Mouse (Mus musculus) splenic B cell, adult 2 months (primary cell): ENCODE measurements around the gene Dgkg.

Experiments used
- DNase-seq: peaks from one replicate; pipeline ENCODE4 v3.0.0-alpha.2; 2011; ENCODE audit warnings: low read depth, low spot score
- H3K27me3 ChIP-seq: 2 replicates; pipeline ENCODE4 v1.6.1; 2012; ENCODE audit warnings: mild to moderate bottlenecking, low read length, moderate library complexity, mixed read lengths; ENCODE audit not compliant: control insufficient read depth, poor library complexity, insufficient read depth, severe bottlenecking
- H3K36me3 ChIP-seq: 2 replicates; pipeline ENCODE4 v1.6.1; 2012; ENCODE audit warnings: mild to moderate bottlenecking, low read length, moderate library complexity, mixed read lengths; ENCODE audit not compliant: control insufficient read depth, poor library complexity, insufficient read depth, severe bottlenecking

The Dgkg gene

DNA sequence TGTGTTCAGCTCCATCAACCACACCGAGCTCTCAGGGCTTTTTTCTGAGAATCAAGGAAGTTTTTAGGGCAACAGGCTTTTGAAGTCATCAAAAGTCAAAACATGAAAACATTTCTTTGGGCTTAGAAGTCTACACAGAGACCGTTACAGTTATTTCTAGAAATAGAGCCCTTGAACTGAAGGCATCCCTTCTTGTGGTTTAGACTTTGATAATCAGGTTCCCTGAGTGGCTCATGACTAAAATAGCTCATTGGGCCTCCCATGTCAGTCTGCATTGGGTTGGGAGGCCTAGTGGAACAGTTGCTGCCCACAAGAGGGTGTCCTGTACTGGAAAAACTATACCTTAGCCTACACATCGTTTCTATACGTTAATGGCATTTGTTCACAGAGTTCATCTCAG is 130.6 kb downstream of the Dgkg start:
- Histone ChIP-seq H3K36me3 (no peaks in the 10 kb centered on the region), H3K27me3 (no peaks in the 10 kb centered on the region)
- DNase-seq, result no peak

DNA sequence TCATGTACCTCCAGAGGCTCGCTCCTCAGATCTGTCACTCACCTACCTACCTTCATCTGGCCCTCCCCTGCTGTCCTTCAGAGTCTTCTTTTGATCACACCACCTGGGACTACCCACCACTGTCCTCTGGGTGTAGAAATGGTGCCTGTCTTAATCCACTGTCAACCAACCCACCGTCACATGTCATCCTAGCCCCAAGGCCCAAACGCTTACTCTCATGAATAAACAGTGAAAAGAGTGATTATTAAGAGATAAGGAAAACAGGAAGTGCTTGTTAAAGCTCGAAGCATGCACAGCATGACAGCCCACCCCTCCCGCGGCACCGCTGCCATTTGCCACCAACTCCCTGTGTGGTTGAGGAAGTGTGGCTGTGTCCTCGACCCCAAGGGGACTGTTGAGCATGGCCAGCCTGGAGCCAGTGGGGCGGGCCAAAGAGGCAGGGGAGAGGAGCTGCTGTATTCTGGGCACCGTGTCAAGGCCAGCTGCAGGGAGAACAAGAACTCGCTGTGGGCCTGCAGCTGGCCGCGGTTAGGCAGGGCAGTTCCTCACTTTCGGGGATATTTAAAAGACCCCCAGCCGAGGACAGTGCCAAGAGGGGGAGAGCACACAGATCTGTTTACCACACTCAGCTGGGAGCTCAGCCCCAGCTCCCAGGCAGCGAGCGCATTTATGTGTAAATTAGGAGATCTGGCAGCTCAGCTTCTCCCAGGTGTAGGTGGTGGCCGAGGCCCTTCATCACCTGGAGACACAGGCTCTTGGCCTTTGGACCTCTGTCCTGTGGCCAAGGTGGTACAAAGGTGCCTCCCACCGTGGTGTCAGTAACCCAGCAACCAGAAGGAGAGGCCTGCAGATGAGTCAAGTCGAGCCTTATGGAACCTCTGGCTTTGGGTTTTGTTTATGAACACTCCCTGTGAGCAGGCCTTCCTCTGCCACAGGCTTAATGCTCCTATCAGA is 139.3 kb downstream of the Dgkg start:
- H3K36me3 ChIP-seq, result no peaks in the 10 kb centered on the region
- no peaks in the 10 kb centered on the region for H3K27me3 ChIP-seq
- peak; percentile 49 for DNase-seq

DNA sequence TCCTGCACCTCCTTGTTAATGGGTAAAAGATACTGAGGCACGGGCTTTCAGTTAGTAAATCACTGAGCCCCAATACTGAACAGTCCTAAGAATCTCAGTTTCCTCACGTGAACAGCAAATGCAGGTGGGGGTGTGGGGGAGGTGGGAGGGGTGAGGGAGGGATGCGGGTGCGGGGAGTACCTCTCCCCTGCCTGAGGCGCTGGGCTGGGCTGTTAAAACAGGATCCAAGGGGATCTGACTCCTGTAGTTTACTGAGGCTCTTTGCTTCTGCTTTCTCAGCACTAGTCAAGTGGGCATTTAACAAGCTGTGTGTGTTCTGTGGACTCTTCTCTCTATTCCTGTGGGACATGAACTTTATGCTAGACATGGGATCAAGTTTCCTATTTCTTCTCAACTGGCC is 141.5 kb downstream of the Dgkg start:
- Histone ChIP-seq H3K36me3 (no peaks in the 10 kb centered on the region), H3K27me3 (no peaks in the 10 kb centered on the region)
- no peak for DNase-seq

DNA sequence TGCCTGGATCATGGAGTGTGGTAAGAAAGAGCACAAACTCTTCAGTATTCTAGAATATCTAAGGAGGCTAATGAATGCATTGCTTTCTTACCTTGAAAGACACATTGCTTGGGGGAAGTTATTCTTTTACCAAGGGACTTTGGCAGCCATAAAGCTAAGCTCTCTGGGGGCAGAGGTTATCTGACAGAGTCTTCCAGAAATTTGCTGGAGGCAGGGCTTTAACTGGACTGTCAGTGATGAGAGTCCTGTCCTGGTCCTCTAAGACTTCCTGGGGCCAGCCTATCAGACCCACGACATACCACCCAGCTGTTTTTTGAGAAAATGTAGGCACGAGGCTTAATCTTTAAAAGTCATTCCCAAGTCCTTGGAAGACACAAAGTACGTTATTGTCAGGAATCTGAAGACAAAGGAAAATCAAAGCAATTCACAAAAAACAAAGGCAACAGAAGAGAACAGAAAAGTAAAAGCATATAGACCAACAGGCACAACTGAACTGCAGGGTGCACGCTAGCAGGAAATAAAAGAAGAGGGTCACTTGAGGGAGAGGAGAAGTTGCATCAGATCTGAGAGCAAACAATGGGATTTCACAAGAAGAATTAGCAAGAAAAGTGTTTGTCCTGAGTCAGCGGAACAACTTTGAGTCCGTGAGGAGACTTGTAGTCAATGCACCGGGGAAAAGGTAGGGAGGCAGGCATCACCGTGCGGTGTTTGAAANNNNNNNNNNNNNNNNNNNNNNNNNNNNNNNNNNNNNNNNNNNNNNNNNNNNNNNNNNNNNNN is 146.0 kb downstream of the Dgkg start:
- no peak for DNase-seq
- Histone ChIP-seq H3K36me3 (no peaks in the 10 kb centered on the region), H3K27me3 (no peaks in the 10 kb centered on the region)

- no peaks in the 10 kb centered on the region for H3K36me3 ChIP-seq
- DNase-seq, result no peak
- no peaks in the 10 kb centered on the region for H3K27me3 ChIP-seq
Measured at GRCm38 (mm10) chr16:22508936-22509563, 148.0 kb downstream of the Dgkg start.

DNA sequence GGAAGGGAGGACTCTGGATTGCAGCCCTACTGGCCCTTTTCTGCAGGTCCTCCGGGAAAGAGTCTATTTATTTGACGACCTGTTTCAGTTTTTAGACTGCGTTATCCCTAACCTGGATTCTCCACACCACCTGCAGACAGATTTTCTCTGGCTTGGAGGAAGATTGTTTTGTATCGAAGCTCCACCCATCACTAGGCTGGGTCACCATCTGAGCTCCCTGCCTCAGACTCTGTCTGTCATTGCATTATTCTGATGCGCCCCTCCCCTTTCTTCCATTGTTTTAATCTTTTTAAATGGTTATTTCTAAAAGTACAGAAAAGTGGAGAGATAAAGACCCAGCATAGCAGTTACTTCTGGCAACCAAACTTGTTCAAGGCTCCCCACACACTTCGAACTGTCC is 151.4 kb downstream of the Dgkg start:
- Histone ChIP-seq H3K27me3 (no peaks in the 10 kb centered on the region), H3K36me3 (no peaks in the 10 kb centered on the region)
- DNase-seq, result no peak

DNA sequence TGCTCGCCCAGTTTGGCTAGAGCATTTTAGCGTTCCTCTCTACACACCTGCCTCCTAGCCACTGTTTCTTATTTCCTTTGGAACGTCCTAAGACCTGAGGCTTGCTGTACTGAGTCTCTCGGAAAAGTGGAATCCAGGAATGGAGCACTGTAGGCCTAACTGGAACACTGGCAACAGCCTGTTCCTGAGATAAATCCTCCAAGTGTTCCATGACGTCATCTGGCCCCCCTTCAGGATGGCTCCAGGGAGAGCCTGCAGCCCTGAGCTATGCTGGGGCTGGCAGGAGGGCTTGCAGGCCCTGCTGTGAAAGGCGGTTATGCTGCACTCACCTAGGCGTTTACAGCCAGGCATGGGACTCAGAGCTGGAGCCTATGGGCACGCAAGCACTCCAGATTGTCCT is 152.2 kb downstream of the Dgkg start:
- Histone ChIP-seq H3K27me3 (no peaks in the 10 kb centered on the region), H3K36me3 (no peaks in the 10 kb centered on the region)
- DNase-seq, result no peak

- H3K27me3 ChIP-seq, result no peaks in the 10 kb centered on the region
- no peak for DNase-seq
- H3K36me3 ChIP-seq, result no peaks in the 10 kb centered on the region
Measured at GRCm38 (mm10) chr16:22504049-22504448, 153.0 kb downstream of the Dgkg start.

DNA sequence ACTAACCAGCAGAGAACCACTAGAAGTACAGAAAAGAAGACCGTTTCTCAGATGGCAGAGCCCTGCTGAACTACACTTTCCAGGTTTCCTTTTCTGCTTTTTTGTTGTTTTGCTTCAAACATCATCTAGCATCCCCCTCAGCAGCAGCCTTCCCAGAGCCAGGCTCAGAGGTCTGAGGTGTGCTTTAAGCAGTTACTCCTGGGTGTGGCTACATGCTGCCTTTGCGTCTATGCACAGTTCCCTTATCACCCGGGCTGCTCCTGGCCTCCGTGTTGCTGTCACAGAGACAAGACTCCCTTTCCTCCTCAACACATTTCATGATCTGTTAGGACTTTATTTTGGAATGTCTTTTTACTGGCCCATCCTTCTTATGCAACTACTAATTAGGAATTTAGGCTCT is 153.6 kb downstream of the Dgkg start:
- no peaks in the 10 kb centered on the region for H3K27me3 ChIP-seq
- DNase-seq, result no peak
- no peaks in the 10 kb centered on the region for H3K36me3 ChIP-seq

DNA sequence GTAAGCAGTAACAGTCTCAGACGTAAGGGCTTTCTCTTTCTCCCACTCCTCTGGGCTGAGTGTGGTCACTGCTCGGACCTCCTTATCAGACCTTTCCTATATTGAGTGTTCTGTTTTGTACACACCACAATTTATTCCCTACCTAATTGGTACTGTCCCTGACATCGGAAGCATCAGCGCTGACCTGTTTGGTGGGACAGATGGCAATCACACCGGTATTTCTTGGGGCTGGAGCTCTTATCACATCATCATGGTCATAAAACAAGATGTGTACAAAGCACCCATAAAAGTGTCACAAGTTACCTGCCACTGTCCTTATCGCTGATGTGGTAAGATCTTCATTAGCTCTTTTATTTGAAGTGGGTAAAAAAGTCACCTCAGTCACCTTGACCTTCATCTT is 155.2 kb downstream of the Dgkg start:
- H3K27me3 ChIP-seq, result no peaks in the 10 kb centered on the region
- H3K36me3 ChIP-seq, result no peaks in the 10 kb centered on the region
- DNase-seq, result no peak

DNA sequence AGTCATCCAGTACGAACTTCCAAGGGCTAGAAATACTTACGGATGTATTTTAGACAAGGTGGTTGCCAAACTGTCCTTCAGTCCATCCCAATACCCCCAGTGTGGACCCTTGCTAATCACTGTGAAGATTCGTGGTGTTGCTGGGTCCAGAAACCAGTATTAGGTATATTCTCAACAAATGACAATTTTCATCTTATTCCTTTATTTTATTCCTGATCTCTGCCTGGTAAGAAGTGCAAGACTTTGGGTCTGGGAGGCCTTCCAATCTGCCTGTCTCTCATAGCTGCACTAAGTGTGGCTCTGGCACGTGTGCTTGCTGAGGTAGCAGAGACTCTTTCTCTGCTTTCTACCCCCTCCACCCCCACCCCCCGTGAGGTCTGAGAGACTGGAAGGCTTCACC is 156.5 kb downstream of the Dgkg start:
- Histone ChIP-seq H3K27me3 (no peaks in the 10 kb centered on the region), H3K36me3 (no peaks in the 10 kb centered on the region)
- DNase-seq, result no peak

- DNase-seq, result no peak
- no peaks in the 10 kb centered on the region for H3K36me3 ChIP-seq
- no peaks in the 10 kb centered on the region for H3K27me3 ChIP-seq
Measured at GRCm38 (mm10) chr16:22499951-22500350, 157.1 kb downstream of the Dgkg start.

- DNase-seq, result no peak
- H3K36me3 ChIP-seq, result no peaks in the 10 kb centered on the region
- no peaks in the 10 kb centered on the region for H3K27me3 ChIP-seq
Measured at GRCm38 (mm10) chr16:22499447-22499846, 157.6 kb downstream of the Dgkg start.

GRCm38 (mm10) chr16:22497976-22498375 is 159.0 kb downstream of the Dgkg start:
- DNase-seq, result peak; percentile 17
- H3K27me3 ChIP-seq, result no peaks in the 10 kb centered on the region
- no peaks in the 10 kb centered on the region for H3K36me3 ChIP-seq

DNA sequence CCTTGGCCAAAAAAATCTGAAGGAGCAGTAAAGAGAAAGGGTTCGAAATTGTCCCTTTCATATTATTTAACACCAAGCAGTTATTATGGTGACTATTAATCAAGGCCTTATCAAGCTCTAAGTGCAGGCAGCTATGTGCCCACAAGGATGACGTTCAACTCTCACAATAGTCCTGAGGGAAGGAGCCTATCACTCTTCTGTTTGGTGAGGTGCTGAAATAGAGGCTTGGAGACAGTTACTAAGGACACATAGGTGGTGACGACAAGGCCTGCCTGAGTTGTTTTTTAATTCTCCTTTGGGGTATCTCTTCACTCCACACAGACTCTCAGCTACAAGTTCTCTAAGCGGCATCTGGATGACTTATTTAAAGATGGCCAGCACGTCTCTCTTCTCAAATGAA is 161.8 kb downstream of the Dgkg start:
- no peaks in the 10 kb centered on the region for H3K36me3 ChIP-seq
- H3K27me3 ChIP-seq, result no peaks in the 10 kb centered on the region
- DNase-seq, result no peak
